Mouse (Mus musculus) spleen, adult 18-20 months (tissue): ENCODE measurements around the gene Gm45713.
A peak's percentile ranks its signal among the peaks of the same experiment; 100 is the strongest.
"Not testable (repeated sequence)": the region's sequence is repeated elsewhere in the genome, so short reads cannot be mapped to it uniquely, and the experiment has no call there.

Experiments
- DNase-seq, 2 experiments: peaks; one replicate each; pipeline ENCODE4 v3.0.0; 2022; ENCODE audit warnings: mixed read lengths in 2 of 2

Gm45713 gene

GRCm38 (mm10) chr7:45135993-45136567 is at the start of gene Gm45713, which contains the start of gene Flt3l:
Gene Gm45713, minus strand, starts transcription at chr7:45136231.
Gene Flt3l, minus strand, starts transcription at chr7:45136432.
- DNase-seq, result peak; percentile 82 to 91

DNA sequence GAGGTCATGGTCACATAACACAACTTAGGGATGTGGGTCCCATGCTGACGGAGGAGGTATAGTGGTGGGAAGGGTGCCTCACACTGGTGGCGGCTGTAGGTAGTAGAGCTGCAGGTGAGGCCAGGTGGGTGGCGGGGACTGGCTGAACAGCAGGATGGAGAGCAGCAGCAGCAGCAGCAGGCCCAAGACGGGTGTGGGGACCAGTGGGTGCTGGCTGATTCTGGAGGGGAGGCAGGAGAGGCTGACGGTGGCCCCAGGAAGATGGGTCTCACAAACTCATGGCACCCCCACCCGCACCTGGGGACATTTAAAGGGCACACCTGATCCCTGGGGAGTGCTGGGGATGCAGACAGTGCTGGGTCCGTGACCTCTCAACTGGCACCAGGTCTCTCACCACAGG is 47.6 kb upstream of the Gm45713 start:
- no peak for DNase-seq

GRCm38 (mm10) chr7:45182606-45183005 is 46.6 kb upstream of the Gm45713 start:
- no peak for DNase-seq

DNA sequence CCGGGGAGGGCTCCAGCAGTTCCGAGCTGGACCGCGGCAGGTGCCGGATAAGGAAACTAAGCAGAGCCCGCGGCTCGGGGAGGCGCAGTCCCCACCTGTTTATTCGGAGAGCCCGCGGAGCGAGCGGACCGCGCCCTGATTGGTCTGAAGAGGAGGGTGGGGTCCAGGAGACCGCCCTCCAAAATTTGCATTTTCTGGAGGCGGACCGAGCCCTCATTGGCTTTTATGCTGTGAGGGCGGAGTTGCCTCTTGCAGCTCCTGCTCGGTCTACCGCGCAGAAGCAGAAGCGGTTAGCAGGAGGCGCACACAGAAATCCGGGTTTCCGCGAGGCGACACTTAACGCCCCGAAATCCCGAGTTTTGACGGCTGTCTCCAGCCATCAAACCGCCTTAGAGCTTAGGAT is 46.2 kb upstream of the Gm45713 start:
- DNase-seq, result peak; percentile 73 to 78

DNA sequence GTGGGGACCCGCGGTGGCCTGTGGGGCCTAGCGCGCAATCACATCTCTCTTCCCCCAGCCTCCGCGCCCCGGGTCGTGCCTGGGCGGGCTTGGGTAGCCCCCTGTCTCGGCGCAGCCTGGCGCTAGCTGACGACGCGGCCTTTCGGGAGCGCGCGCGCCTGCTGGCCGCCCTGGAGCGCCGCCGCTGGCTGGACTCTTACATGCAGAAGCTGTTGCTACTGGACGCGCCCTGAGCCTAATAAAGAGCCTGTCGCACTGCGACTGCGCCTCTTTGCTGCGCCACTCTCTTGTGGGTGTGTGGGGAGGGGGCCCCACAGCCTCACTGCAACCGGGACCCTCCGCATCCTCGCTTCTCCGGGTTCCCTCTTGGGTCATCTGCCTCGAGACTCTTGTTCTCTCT is 45.5 kb upstream of the Gm45713 start:
- no peak for DNase-seq

DNA sequence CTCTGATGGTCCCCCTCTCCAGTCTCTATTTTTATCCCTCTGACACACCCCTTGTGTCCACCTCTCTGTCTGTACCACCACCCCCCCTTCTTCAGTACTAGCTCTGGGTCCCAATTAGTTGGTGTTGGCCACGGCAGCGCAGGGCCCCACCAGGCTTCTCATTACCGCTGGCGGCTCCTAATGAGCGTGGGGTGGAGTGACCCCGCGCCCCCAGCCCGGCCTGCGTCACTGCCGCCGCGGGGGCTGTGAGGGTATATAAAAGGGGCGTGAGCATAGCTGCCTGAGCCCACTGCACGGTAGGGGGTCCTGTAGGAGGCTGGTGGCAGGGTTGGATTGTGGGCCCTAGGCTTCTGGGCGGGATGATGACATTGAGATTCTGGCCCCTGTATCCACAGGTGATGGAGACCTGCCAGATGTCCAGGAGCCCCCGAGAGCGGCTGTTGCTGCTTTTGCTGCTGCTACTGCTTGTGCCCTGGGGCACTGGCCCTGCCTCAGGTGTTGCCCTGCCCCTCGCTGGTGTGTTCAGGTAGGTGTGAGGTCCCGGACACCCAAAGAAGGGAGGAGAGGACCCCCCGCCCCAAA is 45.0 kb upstream of the Gm45713 start, which contains the start of gene Pth2:
Pth2 (plus strand) TSS at position 100 of the 582 bp plus-strand sequence.
- no peak for DNase-seq

DNA sequence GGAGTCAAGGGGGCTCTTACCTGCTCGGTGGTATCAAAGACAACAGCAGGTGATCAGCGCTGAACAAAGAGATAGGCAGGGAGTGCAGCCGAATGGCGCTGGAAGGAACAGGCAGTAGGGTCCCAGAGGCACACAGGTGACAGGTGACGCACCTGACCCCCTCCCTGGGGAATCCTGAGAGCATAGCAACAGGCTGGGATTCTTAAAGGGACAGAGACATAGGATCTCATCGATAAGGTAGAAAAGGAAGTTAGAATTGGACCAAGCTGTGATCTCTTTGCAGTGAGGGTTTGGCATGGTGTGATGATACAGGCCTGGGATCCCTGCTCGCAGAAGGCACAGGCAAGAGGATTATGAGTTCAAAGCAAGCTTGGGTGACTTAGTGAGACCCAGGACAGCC is 43.4 kb upstream of the Gm45713 start, which contains the start of gene Gfy:
Gfy (minus strand) TSS at position 101 of the 400 bp plus-strand sequence.
- DNase-seq, result no peak

DNA sequence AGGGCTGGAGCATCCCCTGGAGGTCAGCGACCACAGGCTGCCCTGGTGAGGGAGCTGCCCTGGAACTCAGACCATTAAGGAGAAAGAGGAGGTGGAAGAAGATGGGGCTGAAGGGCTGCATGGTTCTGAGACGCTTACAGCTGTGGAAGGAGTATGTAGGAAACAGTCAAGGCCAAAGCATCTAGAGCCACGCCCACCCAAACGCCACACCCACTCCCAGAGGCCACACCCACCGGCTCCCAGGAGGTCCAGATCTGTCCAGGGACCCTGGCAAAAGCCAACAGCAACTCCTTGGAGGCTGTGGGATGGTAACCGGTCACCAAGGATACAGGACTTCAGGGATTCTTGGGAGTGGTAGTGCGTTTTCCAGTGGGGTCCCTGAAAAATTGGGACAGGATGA is 42.5 kb upstream of the Gm45713 start:
- no peak for DNase-seq

DNA sequence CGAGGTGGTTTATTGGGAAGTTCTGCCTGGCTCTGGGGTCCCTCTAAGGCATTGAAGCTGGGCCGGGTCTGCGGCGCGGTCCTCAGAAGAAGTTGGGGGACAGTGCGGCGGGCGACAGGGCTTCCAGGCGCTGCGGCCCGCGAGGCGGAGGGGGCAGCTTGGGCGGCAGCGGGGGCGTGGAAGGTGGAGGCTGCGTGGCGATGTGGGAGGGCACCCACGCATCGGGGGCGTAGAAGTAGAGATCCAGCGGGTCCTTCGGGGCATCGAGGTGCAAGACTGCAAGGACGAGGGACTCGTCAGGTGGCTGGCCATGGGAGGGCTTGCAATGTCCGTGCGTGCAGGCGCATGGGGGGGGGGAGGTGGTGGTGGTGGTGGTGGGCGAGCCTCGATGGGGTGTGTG is 40.3 kb upstream of the Gm45713 start:
- no peak for DNase-seq

DNA sequence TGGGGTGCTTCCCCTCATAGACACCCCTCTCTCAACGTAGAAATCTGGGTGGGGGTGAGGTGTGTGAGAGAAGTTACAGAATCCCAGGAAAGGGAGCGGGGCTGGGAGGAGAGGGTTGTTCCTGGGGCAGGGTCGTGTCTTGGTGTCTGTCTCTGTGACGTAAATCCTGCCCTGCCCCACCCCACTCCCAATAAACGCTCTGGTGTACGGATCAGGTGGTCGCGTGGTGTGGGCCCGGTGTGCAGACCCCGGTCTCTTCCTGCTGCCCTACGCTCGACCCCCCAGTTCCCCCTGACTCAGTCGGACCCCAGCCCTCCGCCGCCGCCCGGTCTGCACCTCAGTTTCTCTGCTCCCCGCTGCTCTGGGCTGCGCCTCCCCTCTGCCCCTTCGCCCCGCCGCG is 39.9 kb upstream of the Gm45713 start:
- no peak for DNase-seq

GRCm38 (mm10) chr7:45175398-45175797 is 39.4 kb upstream of the Gm45713 start:
- DNase-seq, result no peak

GRCm38 (mm10) chr7:45174567-45175280 is 38.7 kb upstream of the Gm45713 start:
- DNase-seq, result no peak

DNA sequence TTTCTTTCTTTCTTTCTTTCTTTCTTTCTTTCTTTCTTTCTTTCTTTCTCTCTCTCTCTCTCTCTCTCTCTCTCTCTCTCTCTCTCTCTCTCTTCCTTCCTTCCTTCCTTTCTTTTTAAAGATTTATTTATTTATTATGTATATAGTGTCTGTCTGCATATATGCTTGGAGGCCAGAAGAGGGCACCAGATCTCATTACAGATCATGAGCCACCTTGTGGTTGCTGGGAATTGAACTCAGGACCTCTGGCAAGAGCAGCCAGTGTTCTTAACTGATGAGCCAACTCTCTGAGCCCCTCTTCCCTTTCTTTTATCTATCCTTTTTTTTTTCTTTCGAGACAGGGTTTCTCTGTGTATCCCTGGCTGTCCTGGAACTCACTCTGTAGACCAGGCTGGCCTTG is 37.7 kb upstream of the Gm45713 start:
- not testable (repeated sequence) for DNase-seq

- peak in 1 of 2 experiments; percentile 49 for DNase-seq
Observed at GRCm38 (mm10) chr7:45172974-45173373, 36.9 kb upstream of the Gm45713 start.

- no peak for DNase-seq
Observed at GRCm38 (mm10) chr7:45169495-45169894, 33.5 kb upstream of the Gm45713 start.

DNA sequence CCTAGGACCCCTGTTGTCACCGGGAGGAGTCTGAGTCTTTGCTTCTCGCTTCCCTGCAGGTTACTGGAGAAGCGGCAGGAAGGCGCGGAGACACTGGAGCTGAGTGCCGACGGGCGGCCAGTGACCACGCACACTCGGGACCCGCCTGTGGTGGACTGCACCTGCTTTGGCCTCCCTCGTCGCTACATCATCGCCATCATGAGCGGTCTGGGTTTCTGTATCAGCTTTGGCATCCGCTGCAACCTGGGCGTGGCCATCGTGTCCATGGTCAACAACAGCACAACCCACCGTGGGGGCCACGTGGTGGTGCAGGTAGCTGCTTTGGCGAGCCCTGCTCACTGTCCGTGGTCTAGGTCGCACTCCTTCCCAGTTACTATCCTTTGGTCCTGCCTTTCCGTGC is 32.6 kb upstream of the Gm45713 start:
- DNase-seq, result no peak

DNA sequence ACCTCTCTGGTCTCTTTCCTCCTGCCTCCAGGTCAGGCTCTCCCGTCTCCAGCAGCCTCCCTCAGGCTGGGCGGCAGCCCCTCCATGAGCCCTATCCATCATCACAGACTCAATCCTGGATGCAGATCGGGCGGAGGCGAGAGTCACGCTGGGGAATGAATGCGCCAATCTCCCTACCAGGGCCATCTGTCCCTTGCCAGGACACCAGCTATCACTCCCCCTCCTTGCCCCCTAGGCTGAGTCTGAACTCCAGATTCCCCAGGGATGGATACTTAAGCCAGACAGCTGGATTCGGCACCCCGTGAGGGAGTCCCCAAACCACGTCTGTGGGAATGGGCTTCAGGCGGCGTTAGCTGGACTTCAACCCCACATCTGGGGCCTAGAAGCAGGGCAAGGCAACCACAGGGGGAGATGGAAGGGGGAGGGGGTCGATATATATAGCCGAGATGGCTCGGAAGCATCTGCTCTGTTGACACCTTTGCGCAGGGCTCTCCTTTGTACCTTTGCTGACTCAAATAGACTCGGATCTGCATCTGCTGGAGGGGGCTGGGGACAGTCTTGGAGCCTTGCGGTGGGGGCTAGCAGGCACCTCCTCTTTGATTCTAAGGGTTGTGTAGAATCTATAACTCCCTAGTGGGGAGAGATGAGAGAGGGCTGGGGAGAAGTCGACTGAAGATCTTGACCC is 31.9 kb upstream of the Gm45713 start:
- no peak for DNase-seq

DNA sequence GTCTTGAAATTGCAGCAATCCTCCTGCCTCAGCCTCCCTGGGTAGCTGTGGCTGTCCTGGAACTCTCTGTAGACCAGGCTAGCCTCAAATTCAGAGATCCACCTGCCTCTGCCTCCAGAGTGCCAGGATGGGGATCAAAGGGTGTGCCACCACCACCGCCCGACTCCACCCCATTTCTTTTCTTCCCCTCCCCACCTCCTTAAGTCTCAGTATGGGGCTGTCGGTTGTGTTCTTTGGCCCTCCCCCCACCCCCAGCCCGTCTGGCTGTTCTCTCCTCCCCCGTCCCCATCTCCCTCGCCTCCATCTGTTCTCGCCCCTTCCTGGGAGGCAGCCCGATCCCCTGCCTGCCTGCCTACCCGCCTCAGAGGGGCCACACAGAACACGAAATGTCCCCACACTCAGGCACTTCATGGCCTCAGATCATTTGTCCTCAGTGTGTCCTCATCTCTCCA is 30.9 kb upstream of the Gm45713 start:
- no peak for DNase-seq

- DNase-seq, result no peak
Observed at GRCm38 (mm10) chr7:45165701-45166100, 29.7 kb upstream of the Gm45713 start.

DNA sequence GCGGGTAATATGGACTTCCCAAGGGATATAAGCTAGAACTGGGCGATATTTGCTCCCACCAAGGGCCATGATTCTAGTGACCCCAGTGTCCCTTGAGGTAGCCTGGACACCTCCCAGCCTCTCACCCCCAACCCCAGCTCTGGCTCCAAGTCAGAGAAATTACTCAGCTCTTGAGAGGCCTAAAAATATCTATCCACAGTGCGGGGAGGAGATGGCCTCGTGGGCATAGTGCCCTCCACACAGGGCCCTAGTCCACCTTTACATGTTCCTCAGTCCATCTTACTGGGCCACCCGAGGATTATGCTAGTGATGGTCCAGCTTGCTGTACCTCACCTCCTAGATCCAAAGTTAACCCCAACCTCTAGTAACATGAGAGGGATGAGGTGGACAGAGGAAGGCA is 28.8 kb upstream of the Gm45713 start:
- DNase-seq, result no peak

DNA sequence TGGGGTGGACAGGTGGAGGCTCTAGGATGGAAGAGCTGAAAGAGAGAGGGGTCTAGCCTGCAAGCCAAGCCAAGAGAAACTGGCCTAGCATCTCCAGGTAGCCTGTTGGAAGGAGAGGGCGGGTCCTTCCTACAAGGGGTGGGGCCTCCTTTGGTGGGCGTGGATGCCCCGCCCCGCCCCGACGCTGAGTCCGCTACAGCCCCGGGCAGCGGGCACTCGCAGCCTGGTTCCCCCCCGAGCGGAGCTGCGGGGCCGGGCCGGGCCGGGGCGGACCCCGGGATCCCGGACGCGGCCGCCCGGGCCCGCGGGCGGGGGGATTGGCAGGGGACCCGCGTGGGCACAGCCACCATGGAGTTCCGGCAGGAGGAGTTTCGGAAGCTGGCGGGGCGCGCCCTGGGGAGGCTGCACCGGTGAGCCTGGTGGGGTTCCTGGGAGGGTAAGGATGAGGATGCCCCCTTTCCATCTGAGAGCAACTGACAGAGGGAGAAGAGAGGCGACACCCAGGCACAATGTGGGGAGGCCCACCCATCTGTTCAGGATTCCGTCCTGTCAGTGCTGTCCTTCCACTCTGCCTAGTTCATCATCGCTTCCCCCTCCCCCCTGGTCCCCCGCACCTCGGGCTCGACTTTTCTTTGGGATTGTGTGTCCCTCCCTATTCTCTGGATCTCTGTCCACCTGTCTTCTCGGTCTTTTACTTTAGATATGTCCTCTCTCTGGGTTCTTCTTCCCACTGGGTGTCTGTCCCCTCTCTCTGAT is 27.9 kb upstream of the Gm45713 start, which contains the start of gene Slc17a7:
Slc17a7 (plus strand) TSS at position 215 of the 756 bp plus-strand sequence.
- peak in 1 of 2 experiments; percentile 32 for DNase-seq

GRCm38 (mm10) chr7:45162996-45163615 is 27.1 kb upstream of the Gm45713 start:
- no peak for DNase-seq
